11 mouse cellular contexts compared by ENCODE assay signal in the genomic region with DNA sequence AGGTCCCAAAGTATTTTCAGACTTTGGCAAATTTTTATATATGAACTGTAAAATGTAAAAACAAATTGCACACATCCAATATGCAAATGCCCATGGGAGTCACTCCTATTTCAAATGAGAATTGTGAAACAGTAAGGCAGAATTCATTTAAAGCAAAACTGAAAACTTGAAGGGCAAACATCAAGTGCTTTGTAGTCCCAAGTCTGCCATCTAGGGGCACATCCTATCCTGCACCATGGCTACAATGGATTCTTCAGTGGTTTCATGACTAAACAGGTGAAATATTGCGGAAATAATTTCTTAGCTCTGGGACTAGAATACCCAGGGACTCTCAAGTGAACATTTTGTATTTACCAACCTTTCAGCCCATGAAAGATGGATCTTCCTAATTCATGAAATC. TPM values are rescaled to one million over a fixed set of nuclear protein-coding genes. Genes with fewer than 3 reads are reported as not detected.
DNase-seq lines count a peak whose midpoint lies in the region; ATAC-seq and TF ChIP-seq lines count a peak whose summit lies in the region.
"Had no signal": no experiment of that assay in that cellular context is flagged by ENCODE, and none has a peak within 500 bp of the region (broad histone marks: within the 10 kb centered on the region; RNA-seq: fewer than 3 reads in every experiment).

No protein-coding gene starts in this region.

- no peaks in the 10 kb centered on the region for H3K36me3 ChIP-seq in intestine, postnatal 0 days (ENCODE audit: control insufficient read depth, insufficient read depth)
- H3K36me3 ChIP-seq in intestine, embryonic 16.5 days (ENCODE audit: control insufficient read depth, insufficient read depth, low read length): no peaks in the 10 kb centered on the region
- H3K36me3 ChIP-seq in hindbrain, embryonic 10.5 days: no peaks in the 10 kb centered on the region

- no peak for ATAC-seq in intestine, postnatal 0 days
- ATAC-seq in intestine, embryonic 16.5 days: no peak

- WGBS in intestine, postnatal 0 days: 86% methylated on average over 1 of the region's 1 CpGs
- WGBS in intestine, embryonic 16.5 days: 92% methylated on average over 1 of the region's 1 CpGs
- 89% methylated on average over 1 of the region's 1 CpGs for WGBS in hindbrain, embryonic 10.5 days

- H3K4me2 ChIP-seq in intestine, postnatal 0 days (replicated peaks; ENCODE audit: low read depth): no peak overlapping the region
- no peak overlapping the region for H3K4me2 ChIP-seq in intestine, embryonic 16.5 days (ENCODE audit: low read depth, low read length)

- H3K27me3 ChIP-seq in intestine, postnatal 0 days (replicated peaks; ENCODE audit: control insufficient read depth, insufficient read depth, low read length): no peaks in the 10 kb centered on the region
- no peaks in the 10 kb centered on the region for H3K27me3 ChIP-seq in intestine, embryonic 16.5 days (replicated peaks; ENCODE audit: control insufficient read depth, insufficient read depth, low read length)
- no peaks in the 10 kb centered on the region for H3K27me3 ChIP-seq in hindbrain, embryonic 10.5 days (ENCODE audit: insufficient read depth, poor library complexity, severe bottlenecking)
- H3K27me3 ChIP-seq: megakaryocyte, embryonic 14.5 days had no signal

- DNase-seq in CD4-positive helper T cell, adult 2 months (ENCODE audit: low read depth, low spot score): peak; percentile 25
- DNase-seq in NIH3T3 (ENCODE audit: low read depth): peak; percentile 61
- DNase-seq in lung, adult 18-20 months: peak; percentile 9 to 40
- no peak for DNase-seq in ovary, postnatal 14 days (ENCODE audit: low spot score)
- no peak for DNase-seq in hindbrain, embryonic 10.5 days (ENCODE audit: low spot score)
- no peak for DNase-seq in gastrocnemius, postnatal 25 days
- DNase-seq: cerebellum, postnatal 14 days; thymus, postnatal 14 days had no signal

- TF ChIP-seq CTCF in intestine, postnatal 0 days (IDR thresholded peaks at IDR 0.05; ENCODE audit: low read depth): peak; percentile 59

- no peaks in the 10 kb centered on the region for H3K9me3 ChIP-seq in intestine, postnatal 0 days (ENCODE audit: control insufficient read depth)
- H3K9me3 ChIP-seq in intestine, embryonic 16.5 days (ENCODE audit: control insufficient read depth, low read length): no peaks in the 10 kb centered on the region
- H3K9me3 ChIP-seq in hindbrain, embryonic 10.5 days: no peaks in the 10 kb centered on the region
- H3K9me3 ChIP-seq: megakaryocyte, embryonic 14.5 days had no signal

- no peak overlapping the region for H3K9ac ChIP-seq in intestine, postnatal 0 days (ENCODE audit: low read depth, low read length)
- H3K9ac ChIP-seq in intestine, embryonic 16.5 days (ENCODE audit: low read depth, low read length): no peak overlapping the region

- no peak overlapping the region for H3K4me3 ChIP-seq in intestine, postnatal 0 days (ENCODE audit: low read depth, low read length)
- no peak overlapping the region for H3K4me3 ChIP-seq in intestine, embryonic 16.5 days (ENCODE audit: low read length)
- no peak overlapping the region for H3K4me3 ChIP-seq in hindbrain, embryonic 10.5 days

- H3K4me1 ChIP-seq in intestine, postnatal 0 days (replicated peaks; ENCODE audit: control insufficient read depth, insufficient read depth, low read length): 0 out of 2 replicates have a peak, but pooled peaks cover 2% of the 10 kb centered on the region
- no peaks in the 10 kb centered on the region for H3K4me1 ChIP-seq in intestine, embryonic 16.5 days (ENCODE audit: control insufficient read depth, insufficient read depth, low read length)
- peaks cover 14% of the 10 kb centered on the region; the same call in 1 of the 2 replicates for H3K4me1 ChIP-seq in hindbrain, embryonic 10.5 days (replicated peaks)

- no peak overlapping the region for H3K27ac ChIP-seq in intestine, postnatal 0 days (ENCODE audit: low read depth, low read length)
- no peak overlapping the region for H3K27ac ChIP-seq in intestine, embryonic 16.5 days (ENCODE audit: low read length)
- no peak overlapping the region for H3K27ac ChIP-seq in hindbrain, embryonic 10.5 days

RNA-seq across cellular contexts. Expression of gene Pros1, which starts 3.9 kb away (rescaled TPM):
- polyA plus RNA-seq in intestine, postnatal 0 days (2015; fragmentation: Nextera tagmentation; extraction: Ambion mirVana): 30.2 and 31.6 TPM in 2 replicates
- 28.9 and 30.2 TPM in 2 replicates for polyA plus RNA-seq in intestine, embryonic 16.5 days (2015; fragmentation: Nextera tagmentation; extraction: Ambion mirVana)
- polyA plus RNA-seq in hindbrain, embryonic 10.5 days (2016; fragmentation: Nextera tagmentation; extraction: Ambion mirVana): 16.7 and 18.6 TPM in 2 replicates
- 1 to 10 TPM; 7.3 to 9.2 TPM for total RNA-seq in gastrocnemius, postnatal 25 days (2021)

RNA-seq across cellular contexts. Expression of gene Arl13b, which starts 11.2 kb away (rescaled TPM):
- polyA plus RNA-seq in intestine, postnatal 0 days (2015; fragmentation: Nextera tagmentation; extraction: Ambion mirVana): 9.8 and 10.0 TPM in 2 replicates
- polyA plus RNA-seq in intestine, embryonic 16.5 days (2015; fragmentation: Nextera tagmentation; extraction: Ambion mirVana): 11.4 and 11.8 TPM in 2 replicates
- 13.5 and 17.6 TPM in 2 replicates for polyA plus RNA-seq in hindbrain, embryonic 10.5 days (2016; fragmentation: Nextera tagmentation; extraction: Ambion mirVana)
- total RNA-seq in gastrocnemius, postnatal 25 days (2021): 1 to 10 TPM; 4.2 to 4.9 TPM

RNA-seq across cellular contexts. Expression of gene Stx19, which starts 43.5 kb away (rescaled TPM):
- 0.18 and 0.35 TPM in 2 replicates for polyA plus RNA-seq in intestine, postnatal 0 days (2015; fragmentation: Nextera tagmentation; extraction: Ambion mirVana)
- polyA plus RNA-seq in intestine, embryonic 16.5 days (2015; fragmentation: Nextera tagmentation; extraction: Ambion mirVana): 0.38 and 0.45 TPM in 2 replicates
- 0.31 and 0.48 TPM in 2 replicates for polyA plus RNA-seq in hindbrain, embryonic 10.5 days (2016; fragmentation: Nextera tagmentation; extraction: Ambion mirVana)
- not detected for total RNA-seq in gastrocnemius, postnatal 25 days (2021)

Comparison
In these comparisons a context has a peak if more than half of its experiments do, and no peak if none do; other contexts are left out.
1. DNase-seq: peak in CD4-positive helper T cell, adult 2 months (single experiment), NIH3T3 (single experiment) and lung, adult 18-20 months (2 of 2); none in ovary, postnatal 14 days (single experiment), hindbrain, embryonic 10.5 days (single experiment) and gastrocnemius, postnatal 25 days (single experiment).